Mouse (Mus musculus): ENCODE results near the gene Tmem242.

GRCm38 (mm10) chr17:5419771-5420518 lies 20.1 kb downstream of the Tmem242 start:
- TF ChIP-seq CTCF (IDR thresholded peaks at IDR 0.05; ENCODE audit: low read depth, low read length): no peak
- TF ChIP-seq POLR2A (IDR thresholded peaks at IDR 0.05; ENCODE audit: extremely low read depth, insufficient read depth, low read length): no peak
